Mouse (Mus musculus): ENCODE measurements around the gene Trmt1.
A peak's percentile ranks its signal among the peaks of the same experiment; 100 is the strongest.

The Trmt1 gene

DNA sequence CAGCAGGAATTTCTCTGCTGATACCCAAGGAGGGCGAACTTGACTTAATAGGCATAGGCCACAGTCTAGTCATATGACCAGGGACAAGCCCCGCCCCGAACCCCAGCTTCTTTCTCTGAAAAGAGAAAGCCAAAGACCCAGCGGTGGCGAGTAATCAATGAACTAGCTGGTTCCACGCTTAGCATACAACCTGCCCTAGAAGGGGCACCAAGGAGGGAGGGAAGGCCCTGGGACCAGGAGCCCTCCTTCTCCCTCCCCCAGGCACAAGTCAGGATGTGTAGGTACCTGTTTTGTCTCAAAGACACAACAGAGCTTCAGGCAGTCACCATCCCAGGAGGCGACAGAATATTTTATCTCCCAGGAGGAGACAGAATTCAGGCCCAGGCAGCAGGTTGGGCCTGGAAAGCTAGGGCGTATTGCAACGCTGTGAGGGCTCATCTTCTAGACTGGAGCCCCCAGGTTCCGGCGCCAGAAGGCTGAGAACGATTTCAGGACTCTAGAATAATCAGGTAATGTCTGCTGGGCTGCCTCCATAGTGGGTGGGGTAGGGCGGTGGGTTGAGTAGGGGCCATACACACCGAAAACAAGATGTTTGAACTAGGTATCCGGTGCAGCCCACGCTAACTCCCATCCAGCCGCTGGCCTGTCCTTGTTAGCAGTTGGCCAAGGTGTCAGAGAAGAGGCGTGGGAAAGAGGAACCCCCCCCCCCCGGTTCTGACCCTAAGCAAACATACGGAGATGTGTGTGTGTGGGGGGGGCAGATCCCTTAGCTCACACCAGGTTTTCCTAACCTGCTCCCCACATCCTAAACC lies at the start of gene Trmt1:
Gene Trmt1, plus strand, starts transcription at position 117 of the 812 bp plus-strand sequence.
- H3K27me3 ChIP-seq (ENCODE audit: control insufficient read depth, insufficient read depth, low read length, poor library complexity, severe bottlenecking) = no peaks in the 10 kb centered on the region
- peaks cover 2% of the 10 kb centered on the region; the same call in 1 of the 2 replicates for H3K36me3 ChIP-seq (ENCODE audit: control insufficient read depth, insufficient read depth, low read length, poor library complexity, severe bottlenecking)
- DNase-seq (ENCODE audit: low read depth, low spot score) = peak; percentile 21

DNA sequence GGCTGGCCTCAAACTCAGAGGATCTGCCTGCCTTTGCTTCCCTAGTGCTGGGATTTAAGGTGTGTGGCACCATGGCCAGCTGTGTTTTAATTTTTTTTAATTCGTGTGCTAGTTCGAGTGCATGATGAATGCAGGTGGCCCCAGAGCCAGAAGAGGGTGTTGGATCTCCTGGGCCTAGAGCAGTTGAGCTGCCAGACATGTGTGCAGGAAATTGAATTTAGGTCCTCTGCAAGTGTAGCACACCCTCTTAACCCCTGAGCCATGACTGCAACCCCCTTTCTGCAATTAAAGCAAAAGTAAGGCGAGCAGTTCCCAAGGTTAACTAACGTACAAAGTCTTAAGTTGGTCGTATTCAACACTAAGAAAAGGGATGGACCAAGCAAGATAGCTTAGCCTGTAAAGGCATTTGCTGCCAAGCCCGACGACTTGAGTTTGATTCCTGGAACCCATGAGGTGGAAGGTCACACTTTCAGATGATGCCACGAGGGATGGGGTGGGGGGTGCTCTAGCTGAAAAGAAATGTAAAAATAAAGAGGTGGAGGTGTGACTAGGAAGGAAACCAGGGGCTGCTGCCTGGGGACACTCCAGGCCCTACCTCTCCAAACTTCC lies 48.1 kb upstream of the Trmt1 start:
- H3K27me3 ChIP-seq (ENCODE audit: control insufficient read depth, insufficient read depth, low read length, poor library complexity, severe bottlenecking) = no peaks in the 10 kb centered on the region
- no peaks in the 10 kb centered on the region for H3K36me3 ChIP-seq (ENCODE audit: control insufficient read depth, insufficient read depth, low read length, poor library complexity, severe bottlenecking)
- DNase-seq (ENCODE audit: low read depth, low spot score) = no peak

DNA sequence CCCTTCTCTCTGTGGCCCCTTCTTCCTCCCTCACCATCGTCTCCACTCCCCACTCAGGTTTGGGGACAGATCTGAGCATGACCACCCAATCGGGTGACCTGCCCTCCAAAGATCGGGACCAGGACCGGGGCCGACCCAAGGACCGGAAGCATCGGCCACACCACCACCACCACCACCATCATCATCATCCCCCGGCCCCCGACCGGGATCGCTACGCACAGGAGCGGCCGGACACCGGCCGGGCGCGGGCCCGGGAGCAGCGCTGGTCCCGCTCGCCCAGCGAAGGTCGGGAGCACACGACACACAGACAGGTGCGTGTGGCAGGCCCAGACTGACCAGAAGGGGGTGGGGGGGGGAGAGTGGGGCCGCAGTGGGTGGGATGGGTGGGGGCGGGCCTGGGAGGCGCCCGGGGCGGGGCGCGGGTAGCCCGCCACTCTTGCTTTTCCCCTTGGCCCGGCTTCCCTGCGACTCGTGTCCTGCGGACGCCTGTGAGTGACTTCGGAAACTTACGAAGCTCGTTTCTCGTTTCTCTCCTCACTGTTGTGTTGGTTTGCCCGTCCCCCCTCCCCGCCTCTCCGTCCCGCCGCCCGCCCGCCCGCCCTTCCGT lies 47.4 kb upstream of the Trmt1 start:
- H3K27me3 ChIP-seq (ENCODE audit: control insufficient read depth, insufficient read depth, low read length, poor library complexity, severe bottlenecking) = no peaks in the 10 kb centered on the region
- H3K36me3 ChIP-seq (ENCODE audit: control insufficient read depth, insufficient read depth, low read length, poor library complexity, severe bottlenecking) = no peaks in the 10 kb centered on the region
- DNase-seq (ENCODE audit: low read depth, low spot score) = peak; percentile 31

DNA sequence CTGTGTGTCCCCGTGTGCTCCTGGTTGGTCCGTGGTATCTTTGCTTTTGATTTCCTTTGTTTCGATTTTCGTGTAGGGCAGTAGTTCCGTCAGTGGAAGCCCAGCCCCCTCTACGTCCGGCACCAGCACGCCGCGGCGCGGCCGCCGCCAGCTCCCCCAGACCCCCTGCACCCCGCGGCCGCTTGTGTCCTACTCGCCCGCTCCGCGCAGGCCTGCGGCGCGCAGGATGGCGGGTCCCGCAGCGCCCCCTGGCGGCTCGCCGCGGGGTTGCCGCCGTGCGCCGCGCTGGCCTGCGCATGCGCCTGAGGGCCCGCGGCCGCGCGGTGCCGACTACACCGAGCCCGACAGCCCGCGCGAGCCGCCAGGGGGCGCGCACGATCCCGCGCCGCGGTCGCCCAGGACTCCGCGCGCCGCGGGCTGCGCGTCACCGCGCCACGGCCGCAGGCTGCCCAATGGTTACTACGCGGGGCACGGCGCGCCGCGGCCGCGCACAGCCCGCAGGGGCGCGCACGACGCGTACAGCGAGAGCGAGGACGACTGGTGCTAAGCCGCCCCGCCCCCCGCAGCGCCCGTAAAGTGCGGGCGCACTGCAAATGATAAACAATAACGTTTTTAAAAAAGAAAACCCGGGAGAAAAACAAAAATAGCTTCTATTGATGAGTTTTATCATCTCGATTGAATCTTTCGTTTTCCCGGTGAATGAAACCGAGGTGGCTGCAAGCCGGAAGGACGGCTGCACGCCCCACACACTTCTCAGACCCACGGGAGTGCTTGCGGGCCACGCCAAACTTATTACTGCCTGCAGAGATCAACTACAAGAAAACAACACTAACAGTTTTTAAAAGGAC lies 46.7 kb upstream of the Trmt1 start:
- no peaks in the 10 kb centered on the region for H3K36me3 ChIP-seq (ENCODE audit: control insufficient read depth, insufficient read depth, low read length, poor library complexity, severe bottlenecking)
- peak; percentile 97 for DNase-seq (ENCODE audit: low read depth, low spot score)
- no peaks in the 10 kb centered on the region for H3K27me3 ChIP-seq (ENCODE audit: control insufficient read depth, insufficient read depth, low read length, poor library complexity, severe bottlenecking)

DNA sequence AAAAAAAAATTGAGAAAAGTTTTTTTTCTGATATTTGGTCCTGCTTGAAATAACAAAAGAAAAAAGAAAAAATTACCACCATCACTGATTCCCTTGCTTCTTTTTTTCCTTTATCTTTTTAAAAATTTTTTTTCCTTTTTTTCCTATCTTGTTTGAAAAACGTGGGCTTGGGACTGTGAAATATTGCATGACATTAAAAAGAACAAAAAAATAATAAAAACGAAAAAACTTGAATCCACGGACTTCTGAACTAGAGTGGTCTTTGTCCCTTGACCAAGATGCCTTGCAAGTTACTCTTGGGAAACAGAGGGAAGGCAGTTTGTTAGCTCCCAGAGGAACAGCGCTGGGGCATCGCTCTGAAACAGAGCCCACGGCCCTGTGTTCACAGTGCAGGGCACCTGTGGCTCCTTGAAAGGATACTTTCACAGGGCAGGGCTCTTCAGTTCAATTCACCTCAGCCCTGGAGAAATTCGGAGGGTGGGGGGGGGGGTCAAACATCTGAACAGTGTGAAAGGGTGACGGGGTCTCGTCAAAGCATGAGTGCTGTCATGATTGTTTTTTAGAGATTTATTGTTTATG lies 46.0 kb upstream of the Trmt1 start:
- Histone ChIP-seq H3K27me3 (ENCODE audit: control insufficient read depth, insufficient read depth, low read length, poor library complexity, severe bottlenecking) (no peaks in the 10 kb centered on the region; the same call in 1 of the 2 replicates), H3K36me3 (ENCODE audit: control insufficient read depth, insufficient read depth, low read length, poor library complexity, severe bottlenecking) (no peaks in the 10 kb centered on the region)
- DNase-seq (ENCODE audit: low read depth, low spot score) = no peak

DNA sequence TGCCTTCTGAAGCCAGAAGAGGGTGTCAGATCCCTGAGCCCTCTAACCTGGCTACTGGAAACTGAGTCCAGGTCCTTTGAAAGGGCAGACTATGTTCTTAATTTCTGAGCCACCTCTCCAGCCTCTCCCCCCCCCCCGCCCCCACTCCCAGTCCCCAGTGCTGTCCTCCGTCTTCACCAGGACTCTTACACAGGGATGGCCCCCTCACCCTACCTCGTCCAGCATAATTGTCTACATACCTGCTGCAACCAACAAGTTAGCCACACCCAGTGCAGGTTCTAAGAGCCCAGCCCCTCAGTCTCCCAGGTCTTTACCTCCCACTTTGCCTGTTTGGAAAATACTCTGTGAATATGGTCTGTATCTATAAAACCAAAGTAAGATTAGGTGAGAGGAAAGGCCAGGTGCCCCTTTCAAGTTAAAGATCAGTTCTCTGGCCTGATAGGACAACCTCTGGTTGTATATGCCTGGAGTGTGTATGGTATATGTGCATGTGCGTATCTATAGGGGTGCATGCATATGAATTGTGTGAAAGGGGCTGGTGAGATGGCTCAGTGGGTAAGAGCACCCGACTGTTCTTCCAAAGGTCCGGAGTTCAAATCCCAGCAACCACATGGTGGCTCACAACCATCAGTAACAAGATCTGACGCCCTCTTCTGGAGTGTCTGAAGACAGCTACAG lies 45.4 kb upstream of the Trmt1 start:
- no peak for DNase-seq (ENCODE audit: low read depth, low spot score)
- Histone ChIP-seq H3K27me3 (ENCODE audit: control insufficient read depth, insufficient read depth, low read length, poor library complexity, severe bottlenecking) (no peaks in the 10 kb centered on the region; the same call in 1 of the 2 replicates), H3K36me3 (ENCODE audit: control insufficient read depth, insufficient read depth, low read length, poor library complexity, severe bottlenecking) (no peaks in the 10 kb centered on the region)

DNA sequence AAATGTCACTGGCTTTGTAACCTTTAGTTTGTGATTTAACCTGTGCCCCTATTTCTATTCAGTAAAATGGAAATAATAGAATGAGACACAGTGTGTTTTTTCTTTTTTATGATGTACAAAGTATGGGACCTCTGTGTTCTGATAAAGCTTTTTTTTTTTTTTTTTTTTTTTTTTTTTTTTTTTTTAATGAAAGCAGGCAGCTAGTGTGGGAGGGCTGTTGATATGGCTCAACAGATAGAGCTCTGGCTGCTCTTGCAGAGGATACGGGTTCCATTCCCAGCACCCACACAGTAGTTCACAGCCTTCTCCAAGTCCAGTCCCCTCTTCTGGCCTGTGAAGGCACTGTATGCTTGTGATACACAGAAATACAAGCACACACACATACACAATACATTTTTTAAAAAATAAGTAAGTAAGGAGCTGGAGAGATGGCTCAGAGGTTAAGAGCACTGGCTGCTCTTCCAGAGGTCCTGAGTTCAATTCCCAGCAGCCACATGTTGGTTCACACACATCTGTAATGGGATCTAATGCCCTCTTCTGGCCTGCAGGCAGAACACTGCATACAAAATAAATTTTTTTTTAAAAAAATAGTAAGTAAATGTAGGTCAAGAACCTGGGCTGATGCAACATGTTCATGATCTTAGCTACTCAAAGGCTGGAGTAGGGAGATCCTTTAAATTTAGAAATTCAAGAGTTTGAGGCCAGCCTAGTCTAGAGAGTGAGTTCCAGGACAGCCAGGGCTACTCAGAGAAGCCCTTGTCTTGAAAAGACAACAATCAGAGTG lies 44.3 kb upstream of the Trmt1 start:
- DNase-seq (ENCODE audit: low read depth, low spot score) = no peak
- Histone ChIP-seq H3K27me3 (ENCODE audit: control insufficient read depth, insufficient read depth, low read length, poor library complexity, severe bottlenecking) (no peaks in the 10 kb centered on the region; the same call in 1 of the 2 replicates), H3K36me3 (ENCODE audit: control insufficient read depth, insufficient read depth, low read length, poor library complexity, severe bottlenecking) (no peaks in the 10 kb centered on the region)

DNA sequence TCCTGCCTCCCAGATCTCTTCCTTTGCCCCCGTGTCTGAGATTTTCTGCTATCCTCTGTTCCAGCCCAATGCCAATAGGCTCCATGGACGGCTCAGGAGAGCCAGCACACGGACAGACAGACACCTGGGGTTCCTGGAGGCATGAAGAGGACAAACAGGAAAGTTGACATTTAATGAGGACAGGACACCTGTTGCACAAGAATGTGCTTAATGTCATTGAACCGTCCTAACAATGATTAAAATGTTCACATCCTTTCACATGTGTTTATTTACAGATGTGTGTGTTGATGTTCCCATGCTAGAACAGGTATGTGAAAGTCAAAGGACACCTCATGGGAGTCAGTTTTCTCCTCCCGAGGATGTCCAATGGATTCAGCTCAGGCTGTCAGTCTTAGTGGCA lies 43.1 kb upstream of the Trmt1 start:
- Histone ChIP-seq H3K27me3 (ENCODE audit: control insufficient read depth, insufficient read depth, low read length, poor library complexity, severe bottlenecking) (no peaks in the 10 kb centered on the region; the same call in 1 of the 2 replicates), H3K36me3 (ENCODE audit: control insufficient read depth, insufficient read depth, low read length, poor library complexity, severe bottlenecking) (no peaks in the 10 kb centered on the region)
- DNase-seq (ENCODE audit: low read depth, low spot score) = no peak

DNA sequence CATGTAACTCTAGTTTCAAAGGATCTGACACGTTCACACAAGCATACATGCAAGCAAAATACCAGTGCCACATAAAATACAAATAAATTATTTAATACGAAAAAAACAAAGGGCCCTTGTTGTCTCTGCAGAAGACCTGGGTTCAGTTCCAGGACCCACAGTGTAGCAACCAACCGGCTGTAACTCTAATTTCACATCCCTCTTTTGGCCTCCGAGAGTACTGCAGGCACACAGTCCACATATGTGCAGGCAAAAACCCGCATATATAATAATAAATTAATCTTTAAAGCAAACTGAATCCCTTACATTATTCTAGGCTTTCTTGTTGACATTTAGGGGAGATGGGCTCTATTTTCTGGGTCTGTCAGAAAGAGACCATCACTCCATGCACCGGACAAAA lies 39.3 kb upstream of the Trmt1 start:
- H3K36me3 ChIP-seq (ENCODE audit: control insufficient read depth, insufficient read depth, low read length, poor library complexity, severe bottlenecking) = no peaks in the 10 kb centered on the region
- H3K27me3 ChIP-seq (ENCODE audit: control insufficient read depth, insufficient read depth, low read length, poor library complexity, severe bottlenecking) = no peaks in the 10 kb centered on the region; the same call in 1 of the 2 replicates
- peak; percentile 41 for DNase-seq (ENCODE audit: low read depth, low spot score)

DNA sequence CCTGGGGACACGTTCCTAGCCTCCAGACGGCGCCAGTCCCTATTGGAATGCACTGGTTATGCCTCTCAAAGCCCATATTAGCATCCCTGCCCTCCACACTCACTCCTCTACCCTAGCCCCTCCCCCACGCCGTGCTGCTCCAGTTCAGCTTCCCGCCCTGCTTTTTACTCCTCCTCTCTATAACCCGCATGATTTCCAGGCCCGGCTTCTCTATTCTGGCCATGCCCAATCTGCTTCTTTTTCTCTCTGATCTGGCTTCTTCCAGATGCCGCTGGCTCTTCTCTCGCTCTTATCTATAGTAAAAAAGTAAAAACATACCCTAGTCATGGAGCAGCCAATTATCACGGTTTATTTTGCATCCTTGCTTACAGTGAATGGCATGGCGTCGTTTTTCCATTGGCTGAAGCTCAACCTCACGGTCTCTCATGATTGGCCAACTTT lies 38.6 kb upstream of the Trmt1 start:
- DNase-seq (ENCODE audit: low read depth, low spot score) = no peak
- Histone ChIP-seq H3K36me3 (ENCODE audit: control insufficient read depth, insufficient read depth, low read length, poor library complexity, severe bottlenecking) (no peaks in the 10 kb centered on the region), H3K27me3 (ENCODE audit: control insufficient read depth, insufficient read depth, low read length, poor library complexity, severe bottlenecking) (no peaks in the 10 kb centered on the region; the same call in 1 of the 2 replicates)

DNA sequence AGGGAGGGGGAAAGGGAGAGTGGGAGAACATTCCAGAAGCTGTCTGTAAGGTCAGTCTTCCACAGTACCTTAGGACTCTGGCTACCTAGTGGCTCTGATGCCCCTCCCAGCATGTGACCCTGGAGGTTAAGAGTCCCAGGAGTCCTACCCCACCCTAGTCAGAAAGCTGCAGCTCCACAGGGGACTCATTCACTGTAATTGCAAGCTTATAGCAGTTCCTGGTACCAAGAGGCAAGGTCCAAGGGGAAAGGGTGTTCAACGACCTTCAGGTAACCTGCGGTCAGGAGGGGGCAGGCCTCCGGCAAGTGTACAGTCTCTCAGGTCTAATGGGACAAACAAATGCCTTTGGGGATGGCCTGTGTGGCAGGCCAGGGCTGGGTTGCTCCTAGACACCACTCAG lies 35.9 kb upstream of the Trmt1 start:
- Histone ChIP-seq H3K36me3 (ENCODE audit: control insufficient read depth, insufficient read depth, low read length, poor library complexity, severe bottlenecking) (no peaks in the 10 kb centered on the region), H3K27me3 (ENCODE audit: control insufficient read depth, insufficient read depth, low read length, poor library complexity, severe bottlenecking) (no peaks in the 10 kb centered on the region)
- no peak for DNase-seq (ENCODE audit: low read depth, low spot score)

DNA sequence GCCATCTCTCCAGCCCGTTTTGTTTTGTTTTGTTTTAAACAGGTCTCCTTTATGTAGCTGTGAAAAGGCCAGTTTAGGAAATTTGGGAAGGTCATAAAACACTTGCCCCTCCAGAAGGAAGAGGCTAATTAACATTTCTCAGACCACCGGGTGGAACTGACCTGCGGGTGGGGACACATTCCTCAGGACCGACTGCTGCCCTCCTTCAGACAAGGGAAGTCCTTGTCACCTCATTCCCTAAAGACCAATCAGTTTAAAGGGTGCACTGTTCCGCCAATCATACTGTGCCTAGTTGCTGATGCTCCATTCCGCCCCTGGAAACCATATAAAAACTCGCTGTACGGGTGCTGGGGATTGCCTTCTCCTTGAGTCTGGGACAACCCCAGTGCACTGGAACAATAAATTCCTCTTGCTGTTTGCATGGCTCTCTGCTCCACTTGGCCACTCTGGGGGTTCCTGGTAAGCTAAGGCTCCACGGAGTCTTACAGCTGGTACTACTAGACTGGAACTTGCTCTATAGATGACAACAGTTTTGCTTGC lies 32.9 kb upstream of the Trmt1 start:
- Histone ChIP-seq H3K36me3 (ENCODE audit: control insufficient read depth, insufficient read depth, low read length, poor library complexity, severe bottlenecking) (no peaks in the 10 kb centered on the region), H3K27me3 (ENCODE audit: control insufficient read depth, insufficient read depth, low read length, poor library complexity, severe bottlenecking) (no peaks in the 10 kb centered on the region)
- no peak for DNase-seq (ENCODE audit: low read depth, low spot score)

DNA sequence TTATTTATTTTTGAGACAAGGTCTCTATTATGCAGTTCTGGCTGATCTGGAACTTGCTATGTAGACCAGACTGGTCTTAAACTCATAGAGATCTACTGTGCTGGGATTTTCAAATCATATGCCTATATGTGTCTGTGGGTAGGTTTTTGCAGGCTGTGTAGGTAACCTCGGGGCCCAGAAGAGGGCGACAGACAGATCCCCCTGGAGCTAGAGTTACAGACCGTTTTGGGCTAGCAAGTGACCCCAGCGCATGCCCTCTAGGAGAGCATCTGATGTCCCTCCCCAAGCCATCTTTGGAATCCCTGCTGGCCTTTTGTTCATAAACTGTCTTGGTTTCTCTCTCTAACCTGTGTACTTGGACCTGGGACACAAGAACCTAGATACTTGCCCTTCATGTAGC lies 31.5 kb upstream of the Trmt1 start:
- DNase-seq (ENCODE audit: low read depth, low spot score) = peak; percentile 41
- no peaks in the 10 kb centered on the region for H3K36me3 ChIP-seq (ENCODE audit: control insufficient read depth, insufficient read depth, low read length, poor library complexity, severe bottlenecking)

More for the DNA sequence above, 31.5 kb upstream of the Trmt1 start:
- H3K27me3 ChIP-seq (ENCODE audit: control insufficient read depth, insufficient read depth, low read length, poor library complexity, severe bottlenecking) = no peaks in the 10 kb centered on the region

Data from splenic B cell, adult 2 months (primary cell).